Mouse (Mus musculus): Measurements from ENCODE around the gene Aip.

DNA sequence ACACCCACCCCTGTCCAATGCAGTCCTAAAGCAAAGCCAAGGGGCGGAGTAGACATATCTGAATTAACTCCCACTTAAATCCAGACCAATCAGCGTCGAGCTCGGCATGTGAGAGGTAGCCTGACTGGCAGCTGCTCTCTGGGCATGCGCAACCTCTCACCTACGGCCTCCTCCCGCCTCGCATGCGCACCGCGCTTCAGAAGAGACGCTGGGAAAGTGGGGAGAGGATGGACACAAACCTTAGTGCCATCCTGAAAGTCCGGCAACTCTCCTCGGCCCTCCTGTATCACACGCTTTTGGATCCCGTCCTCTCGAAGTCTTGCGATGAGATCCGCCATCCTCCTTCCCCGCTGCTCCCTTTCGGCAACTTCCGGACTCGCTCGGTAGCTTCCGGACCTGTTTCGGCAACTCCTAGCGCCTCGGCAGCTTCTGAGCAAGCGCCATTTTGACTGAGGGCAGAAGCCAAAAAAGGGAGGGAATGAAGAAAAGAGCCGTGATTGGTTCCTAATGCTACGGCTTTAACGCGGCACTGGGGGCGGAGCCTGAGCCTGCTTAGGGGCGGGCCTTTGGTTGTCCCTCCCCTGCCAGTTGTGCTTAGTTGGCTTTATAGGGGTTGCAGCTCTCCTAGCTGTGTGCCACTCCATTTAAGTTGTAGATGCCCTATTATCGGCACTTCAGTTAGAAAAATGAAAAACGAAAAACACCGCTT, 4.4 kb downstream of the Aip start:
- TF ChIP-seq GATA1 (IDR thresholded peaks at IDR 0.05; ENCODE audit: low read length) (no peak), TAL1 (IDR thresholded peaks at IDR 0.05; ENCODE audit: low read length) (no peak)

Data from erythroblast, embryonic 14.5 days (primary cell).